Mouse (Mus musculus) CD4-positive, CD25-positive, alpha-beta regulatory T cell, adult 9 weeks (primary cell): Measurements from ENCODE around the gene Manea. TPM values are rescaled to one million over a fixed set of nuclear protein-coding genes. Genes with fewer than 3 reads are reported as not detected.

Experiments used
- polyA plus RNA-seq: library from polyadenylated mRNA; unstranded; fragments of 100-300 nt; shearing (Covaris generic); gene quantifications from one replicate; pipeline ENCODE4 v1.2.1, GENCODE M21; 2017

Manea gene
- polyA plus RNA-seq = 14.5 TPM

DNA sequence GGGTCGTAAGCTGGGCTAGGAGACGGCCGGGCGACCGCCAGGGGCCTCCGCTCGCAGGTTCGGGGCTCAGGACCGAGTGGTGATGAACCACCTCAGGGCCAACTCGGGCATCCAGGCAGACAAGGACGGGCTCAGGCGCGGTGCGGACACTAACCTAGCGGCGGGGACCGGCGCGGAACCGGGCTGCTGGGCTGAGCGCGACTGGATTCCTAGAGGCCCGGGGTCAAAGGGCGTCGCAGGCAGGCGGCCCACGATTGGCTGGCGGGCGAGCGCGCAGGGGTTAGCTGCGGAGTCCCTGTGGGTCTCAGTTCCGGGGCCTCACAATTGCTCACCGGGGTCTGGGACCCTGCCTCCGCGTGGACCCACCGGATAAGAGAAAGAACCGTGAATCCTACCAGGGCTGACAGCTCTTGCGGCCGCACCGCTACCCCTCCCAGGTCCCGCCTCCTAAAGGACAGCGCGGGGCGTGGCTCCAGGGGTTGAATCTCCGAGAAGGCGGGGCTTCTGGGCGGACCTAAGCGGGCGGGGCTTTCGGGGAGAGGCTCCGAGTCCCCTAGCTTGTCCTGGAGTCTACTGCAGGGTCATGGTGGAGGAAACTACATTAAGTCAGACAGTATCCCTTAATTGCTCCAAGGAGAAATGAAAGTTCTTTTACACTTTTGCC, at the start of gene Manea:
Gene Manea (minus strand): TSS at position 449 of the 664 bp plus-strand sequence.

